Mouse (Mus musculus): ENCODE data around the gene B230217C12Rik. TPM values are rescaled to one million over a fixed set of nuclear protein-coding genes. Genes with fewer than 3 reads are reported as not detected.

The B230217C12Rik gene
- 28.9 and 29.2 TPM in 2 replicates for polyA plus RNA-seq (2015; fragmentation: Nextera tagmentation; extraction: Ambion mirVana)

DNA sequence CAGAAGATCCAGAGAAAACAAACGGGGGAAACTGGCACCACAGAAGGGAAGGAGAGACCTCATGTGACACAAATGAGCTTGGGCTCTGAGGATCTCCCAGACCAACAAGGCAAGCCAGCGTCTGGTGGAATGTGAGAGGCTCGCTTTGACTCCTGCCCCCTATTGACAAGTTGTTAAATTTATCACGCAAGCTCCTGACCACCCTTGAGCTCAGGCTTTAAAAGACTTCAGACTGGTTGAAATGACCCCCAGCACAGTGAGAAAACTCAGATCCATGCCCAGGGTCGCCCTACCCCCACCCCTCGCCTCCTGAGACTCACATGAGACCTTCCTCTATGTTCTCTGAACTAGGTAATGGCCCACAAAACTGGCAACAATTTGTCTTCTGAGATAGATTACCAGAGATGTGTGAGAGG is at the start of gene B230217C12Rik:
Gene B230217C12Rik (plus strand): TSS at position 242 of the 416 bp plus-strand sequence.
- peak within 1 kb of the TSS; percentile 97 for H3K27ac ChIP-seq
- peak within 1 kb of the TSS; percentile 83 for H3K9ac ChIP-seq
- peaks cover 25% of the 10 kb centered on the region for H3K36me3 ChIP-seq
- H3K4me3 ChIP-seq = peak within 1 kb of the TSS; percentile 60
- peak within 1 kb of the TSS; percentile 62 for H3K4me2 ChIP-seq
- under 1% methylated on average over 6 of the region's 6 CpGs for WGBS
- no peaks in the 10 kb centered on the region for H3K9me3 ChIP-seq
- no peaks in the 10 kb centered on the region for H3K27me3 ChIP-seq
- H3K4me1 ChIP-seq (replicated peaks) = peaks cover 24% of the 10 kb centered on the region
- peak; percentile 70 for ATAC-seq (ENCODE audit: low FRiP score)

DNA sequence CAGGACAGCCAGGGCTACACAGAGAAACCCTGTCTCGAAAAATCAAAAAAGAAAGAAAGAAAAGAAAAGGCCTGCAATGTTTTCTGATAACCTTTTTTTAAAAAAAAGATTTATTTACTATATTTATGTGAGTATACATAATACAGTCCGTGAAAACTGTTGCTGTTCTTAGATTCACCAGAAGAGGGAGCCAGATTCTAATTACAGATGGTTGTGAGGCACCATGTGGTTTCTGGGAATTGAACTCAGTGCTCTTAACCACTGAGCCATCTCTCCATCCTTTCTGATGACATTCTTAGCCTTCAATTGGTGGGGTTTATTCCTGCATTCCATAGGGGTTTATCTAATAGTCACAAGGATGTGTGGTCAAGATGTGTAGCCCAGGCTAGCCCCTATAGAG is 47.4 kb upstream of the B230217C12Rik start:
- no peaks in the 10 kb centered on the region for H3K27me3 ChIP-seq
- no peak for ATAC-seq (ENCODE audit: low FRiP score)
- no peak overlapping the region for H3K4me3 ChIP-seq
- no peaks in the 10 kb centered on the region for H3K36me3 ChIP-seq
- H3K4me2 ChIP-seq = no peak overlapping the region
- H3K9me3 ChIP-seq = no peaks in the 10 kb centered on the region
- 9% methylated on average over 2 of the region's 2 CpGs for WGBS
- no peak overlapping the region for H3K27ac ChIP-seq
- H3K9ac ChIP-seq = no peak overlapping the region
- peaks cover 4% of the 10 kb centered on the region; the same call in 1 of the 2 replicates for H3K4me1 ChIP-seq (replicated peaks)

DNA sequence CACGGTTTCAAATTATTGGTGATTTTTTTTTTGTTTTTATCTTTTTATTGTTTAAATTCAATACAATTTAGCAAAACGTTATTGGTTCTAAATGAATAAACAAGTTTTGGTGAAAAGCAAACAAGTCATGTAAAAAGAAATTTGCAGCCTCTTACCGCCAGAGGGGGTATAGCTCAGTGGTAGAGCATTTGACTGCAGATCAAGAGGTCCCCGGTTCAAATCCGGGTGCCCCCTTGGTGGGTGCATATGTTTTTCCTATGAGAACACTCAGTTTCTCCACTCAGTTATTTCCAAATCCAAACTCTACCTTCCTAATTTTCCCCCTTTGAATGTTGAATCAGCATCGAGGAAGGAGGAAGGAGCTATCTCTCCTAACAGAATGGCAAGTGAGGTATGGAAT is 43.7 kb upstream of the B230217C12Rik start:
- Histone ChIP-seq H3K36me3 (no peaks in the 10 kb centered on the region), H3K27me3 (no peaks in the 10 kb centered on the region), H3K4me2 (no peak overlapping the region), H3K9me3 (no peaks in the 10 kb centered on the region), H3K4me3 (no peak overlapping the region), H3K9ac (no peak overlapping the region), H3K4me1 (replicated peaks) (peaks cover 18% of the 10 kb centered on the region), H3K27ac (no peak overlapping the region)
- 6% methylated on average over 6 of the region's 6 CpGs for WGBS
- no peak for ATAC-seq (ENCODE audit: low FRiP score)

DNA sequence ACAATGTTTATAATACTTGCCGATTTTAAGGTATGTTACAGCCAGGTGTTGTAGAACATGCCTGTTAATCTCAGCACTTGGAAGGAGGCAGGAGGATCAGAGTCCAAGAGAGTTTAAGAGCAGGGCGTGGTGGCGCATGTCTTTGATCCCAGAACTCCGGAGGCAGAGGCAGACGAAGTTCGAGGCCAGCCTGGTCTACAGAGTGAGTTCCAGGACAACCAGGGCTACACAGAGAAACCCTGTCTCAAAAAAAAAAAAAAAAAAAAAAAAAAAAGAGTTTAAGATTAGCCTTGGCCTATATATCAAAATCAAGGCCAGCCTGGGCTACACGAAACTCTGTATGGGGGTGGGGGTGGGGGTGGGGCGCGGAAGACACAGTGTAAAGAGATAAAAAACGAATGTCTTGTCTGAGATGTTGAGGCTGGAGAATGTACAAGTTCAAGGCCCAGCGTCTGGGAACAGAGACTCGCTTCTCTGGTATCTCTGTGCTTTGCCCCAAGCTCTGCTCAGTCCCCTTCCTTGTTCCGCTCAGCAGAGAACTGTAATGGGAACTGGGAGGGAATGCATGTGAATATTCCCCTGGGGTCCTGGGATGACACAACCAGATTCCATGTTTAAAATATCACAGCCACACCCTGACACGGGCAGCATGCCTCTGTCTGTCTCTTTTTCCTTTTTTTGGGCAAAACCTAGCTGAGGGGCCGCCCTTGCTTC is 43.1 kb upstream of the B230217C12Rik start:
- no peak for ATAC-seq (ENCODE audit: low FRiP score)
- H3K9me3 ChIP-seq = no peaks in the 10 kb centered on the region
- 63% methylated on average over 15 of the region's 15 CpGs for WGBS
- H3K4me2 ChIP-seq = no peak overlapping the region; the same call in 1 of the 2 replicates
- no peaks in the 10 kb centered on the region for H3K27me3 ChIP-seq
- H3K4me3 ChIP-seq = no peak overlapping the region
- no peaks in the 10 kb centered on the region for H3K36me3 ChIP-seq
- H3K9ac ChIP-seq = no peak overlapping the region
- H3K4me1 ChIP-seq (replicated peaks) = peaks cover 24% of the 10 kb centered on the region
- peak overlapping the region; percentile 98; the same call in 1 of the 2 replicates for H3K27ac ChIP-seq

DNA sequence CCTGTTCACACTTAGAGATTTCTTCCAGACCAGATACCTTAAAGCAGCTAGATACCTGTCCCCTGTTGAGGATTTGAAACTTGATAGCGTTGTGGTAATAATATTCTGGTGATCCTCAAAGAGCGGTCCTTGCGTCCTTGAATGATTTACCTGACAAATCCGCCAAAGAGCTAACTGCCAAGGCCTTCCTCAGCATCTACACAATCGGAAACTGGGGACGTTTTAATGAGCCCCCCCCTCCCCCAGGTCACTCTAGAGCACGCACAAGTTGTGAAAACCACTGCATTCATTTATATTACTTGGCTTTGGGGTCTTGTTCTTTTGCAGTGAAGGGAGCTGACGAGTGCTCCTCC is 42.5 kb upstream of the B230217C12Rik start:
- Histone ChIP-seq H3K36me3 (no peaks in the 10 kb centered on the region), H3K27ac (peak overlapping the region; percentile 98; the same call in 1 of the 2 replicates), H3K9ac (no peak overlapping the region), H3K27me3 (no peaks in the 10 kb centered on the region), H3K4me2 (peak overlapping the region; percentile 87), H3K4me3 (peak overlapping the region; percentile 91), H3K9me3 (no peaks in the 10 kb centered on the region), H3K4me1 (replicated peaks) (peaks cover 27% of the 10 kb centered on the region)
- ATAC-seq (ENCODE audit: low FRiP score) = no peak
- 34% methylated on average over 8 of the region's 8 CpGs for WGBS

DNA sequence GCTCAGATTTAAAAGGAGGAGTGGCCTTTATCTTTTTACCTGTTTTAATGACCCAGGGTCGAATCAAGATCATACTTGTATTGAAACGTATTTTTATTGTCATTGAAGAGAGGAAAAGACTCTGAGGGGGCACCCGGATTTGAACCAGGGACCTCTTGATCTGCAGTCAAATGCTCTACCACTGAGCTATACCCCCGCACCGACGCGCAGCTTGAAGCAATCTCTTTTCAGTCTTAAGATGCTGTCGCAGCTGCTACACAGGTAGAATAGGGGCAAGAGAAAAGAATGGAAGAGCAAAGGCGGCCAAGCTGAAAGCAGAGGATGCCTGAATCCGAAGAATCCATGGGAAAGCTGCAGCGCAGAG is 41.8 kb upstream of the B230217C12Rik start, which contains the start of gene Lasp1:
Gene Lasp1 (plus strand): TSS at position 219 of the 364 bp plus-strand sequence.
- Histone ChIP-seq H3K4me3 (peak within 1 kb of the TSS; percentile 91), H3K36me3 (no peaks in the 10 kb centered on the region), H3K9me3 (no peaks in the 10 kb centered on the region), H3K4me2 (peak within 1 kb of the TSS; percentile 87), H3K27me3 (no peaks in the 10 kb centered on the region), H3K4me1 (replicated peaks) (peaks cover 30% of the 10 kb centered on the region), H3K9ac (peak within 1 kb of the TSS; percentile 95), H3K27ac (peak within 1 kb of the TSS; percentile 98)
- 1% methylated on average over 11 of the region's 11 CpGs for WGBS
- peak; percentile 65 for ATAC-seq (ENCODE audit: low FRiP score)

DNA sequence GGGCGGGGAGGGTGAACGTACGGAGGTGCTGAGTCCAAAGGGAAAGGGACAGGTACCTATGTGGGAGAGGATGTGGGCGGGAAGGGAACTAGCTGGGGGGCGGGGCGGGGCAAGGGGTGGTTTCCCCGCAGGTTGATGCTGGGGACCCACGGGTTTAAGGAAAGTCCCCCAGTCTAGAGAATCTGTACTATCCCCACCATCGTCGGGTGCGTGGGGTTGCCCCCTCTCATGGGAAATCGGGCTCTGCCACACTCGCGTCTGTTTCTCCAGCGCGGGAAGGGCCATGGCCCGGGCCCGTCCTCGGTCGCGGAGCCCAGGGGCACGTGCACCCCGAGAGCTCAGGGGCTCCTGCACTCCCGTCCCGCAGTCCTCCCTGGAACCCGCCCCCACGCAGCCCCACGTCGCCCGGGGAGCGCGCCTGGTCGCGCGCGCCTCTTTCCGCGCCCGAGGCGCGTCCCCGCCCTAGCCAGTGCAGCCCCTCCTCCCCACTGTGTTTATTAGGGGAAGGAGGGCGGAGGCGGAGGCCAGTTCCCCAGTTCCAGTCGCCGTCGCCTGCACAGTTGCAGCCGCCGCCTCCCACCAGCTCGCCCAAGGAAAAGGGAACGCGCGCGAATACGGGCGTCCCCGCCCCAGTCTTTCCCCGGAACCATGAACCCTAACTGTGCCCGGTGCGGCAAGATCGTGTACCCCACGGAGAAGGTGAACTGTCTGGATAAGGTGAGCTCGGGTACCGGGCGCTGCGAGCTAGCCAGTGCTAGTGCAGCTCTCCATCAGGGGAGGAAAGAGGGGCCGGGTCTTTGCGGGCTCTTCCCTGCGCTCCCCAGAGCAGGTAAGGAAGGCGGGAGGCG is 41.2 kb upstream of the B230217C12Rik start:
- Histone ChIP-seq H3K9ac (peak overlapping the region; percentile 95), H3K27me3 (no peaks in the 10 kb centered on the region), H3K36me3 (no peaks in the 10 kb centered on the region), H3K9me3 (no peaks in the 10 kb centered on the region), H3K4me2 (peak overlapping the region; percentile 87), H3K4me1 (replicated peaks) (peaks cover 36% of the 10 kb centered on the region), H3K4me3 (peak overlapping the region; percentile 91), H3K27ac (peak overlapping the region; percentile 98)
- under 1% methylated on average over 65 of the region's 71 CpGs for WGBS
- peak; percentile 87 for ATAC-seq (ENCODE audit: low FRiP score)

DNA sequence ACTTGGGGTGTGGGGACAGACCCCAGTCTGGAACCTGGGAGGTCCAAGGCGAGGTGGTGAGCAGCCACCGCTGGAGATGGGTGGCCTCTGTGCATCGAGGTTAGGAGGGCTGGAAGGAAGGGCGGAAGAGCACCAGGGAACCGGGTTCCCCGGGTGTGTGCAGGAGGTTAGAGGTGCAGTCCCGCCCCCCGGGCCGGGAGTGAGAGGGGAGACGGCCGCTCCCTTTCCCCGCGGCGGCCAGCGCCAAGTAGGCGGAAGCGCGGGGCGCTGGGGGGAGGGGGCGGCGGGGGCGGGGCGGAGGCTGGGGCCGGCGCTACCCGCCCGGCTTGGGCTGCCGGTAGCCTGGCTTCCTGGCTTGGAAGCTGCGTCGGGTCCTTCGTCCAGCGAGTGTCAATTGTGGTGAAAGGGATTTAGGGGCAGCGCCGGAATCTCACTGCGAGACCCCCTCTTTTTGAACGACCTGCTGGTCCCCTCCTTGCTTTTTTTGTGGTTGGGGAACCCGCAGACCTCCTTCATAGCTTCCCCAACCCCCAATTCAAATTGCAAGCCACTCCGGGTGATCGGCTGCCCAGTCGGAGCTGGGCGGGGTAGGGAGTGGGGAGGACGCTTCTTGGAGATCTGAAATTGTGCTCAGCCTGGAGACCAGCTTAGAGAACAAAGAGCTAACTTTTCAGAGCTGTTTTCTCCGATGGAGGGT is 40.4 kb upstream of the B230217C12Rik start:
- H3K27ac ChIP-seq = peak overlapping the region; percentile 98
- no peaks in the 10 kb centered on the region for H3K36me3 ChIP-seq
- H3K9ac ChIP-seq = peak overlapping the region; percentile 95
- ATAC-seq (ENCODE audit: low FRiP score) = peak; percentile 63
- peaks cover 44% of the 10 kb centered on the region for H3K4me1 ChIP-seq (replicated peaks)
- no peaks in the 10 kb centered on the region for H3K27me3 ChIP-seq
- peak overlapping the region; percentile 91 for H3K4me3 ChIP-seq
- no peaks in the 10 kb centered on the region for H3K9me3 ChIP-seq
- H3K4me2 ChIP-seq = peak overlapping the region; percentile 87
- under 1% methylated on average over 27 of the region's 43 CpGs for WGBS

DNA sequence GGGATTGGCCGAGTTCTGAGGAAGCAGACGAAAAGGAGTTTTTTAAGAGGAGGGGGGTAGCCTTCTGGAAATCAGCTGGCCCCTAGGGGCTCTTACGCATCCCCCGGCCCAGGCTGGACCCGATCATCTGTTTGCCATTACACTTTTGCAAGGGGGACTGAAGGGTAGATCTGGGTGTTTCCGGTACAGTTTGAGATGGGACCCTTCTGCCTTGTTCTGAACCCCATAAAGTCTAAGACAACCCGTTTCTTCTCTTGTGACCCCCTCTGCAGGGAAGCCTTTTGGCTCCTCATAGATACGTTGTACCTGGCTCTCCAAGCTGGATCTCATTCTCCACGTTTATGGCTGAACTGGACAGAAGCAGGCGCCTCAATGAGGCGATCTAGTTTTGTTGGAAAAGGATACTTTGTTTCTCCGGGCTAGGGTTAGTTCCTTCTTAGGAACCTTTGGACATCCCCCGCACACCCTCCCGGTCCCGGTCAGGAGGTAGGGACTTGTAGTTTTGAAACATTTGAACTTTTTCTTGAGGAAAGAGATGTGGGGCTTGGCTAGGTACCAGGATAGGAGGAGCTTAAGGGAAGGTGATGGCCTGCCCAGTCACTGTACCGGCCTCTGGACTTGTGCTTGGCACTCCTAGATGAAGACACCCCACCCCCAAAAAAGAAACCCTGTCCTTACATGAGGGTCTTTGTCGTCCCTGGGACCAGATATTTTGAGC is 39.7 kb upstream of the B230217C12Rik start:
- Histone ChIP-seq H3K4me1 (replicated peaks) (peaks cover 51% of the 10 kb centered on the region), H3K27ac (peak overlapping the region; percentile 98), H3K9ac (peak overlapping the region; percentile 95), H3K27me3 (no peaks in the 10 kb centered on the region), H3K36me3 (no peaks in the 10 kb centered on the region), H3K9me3 (no peaks in the 10 kb centered on the region), H3K4me2 (peak overlapping the region; percentile 87), H3K4me3 (peak overlapping the region; percentile 91)
- WGBS = 7% methylated on average over 17 of the region's 17 CpGs
- ATAC-seq (ENCODE audit: low FRiP score) = no peak

DNA sequence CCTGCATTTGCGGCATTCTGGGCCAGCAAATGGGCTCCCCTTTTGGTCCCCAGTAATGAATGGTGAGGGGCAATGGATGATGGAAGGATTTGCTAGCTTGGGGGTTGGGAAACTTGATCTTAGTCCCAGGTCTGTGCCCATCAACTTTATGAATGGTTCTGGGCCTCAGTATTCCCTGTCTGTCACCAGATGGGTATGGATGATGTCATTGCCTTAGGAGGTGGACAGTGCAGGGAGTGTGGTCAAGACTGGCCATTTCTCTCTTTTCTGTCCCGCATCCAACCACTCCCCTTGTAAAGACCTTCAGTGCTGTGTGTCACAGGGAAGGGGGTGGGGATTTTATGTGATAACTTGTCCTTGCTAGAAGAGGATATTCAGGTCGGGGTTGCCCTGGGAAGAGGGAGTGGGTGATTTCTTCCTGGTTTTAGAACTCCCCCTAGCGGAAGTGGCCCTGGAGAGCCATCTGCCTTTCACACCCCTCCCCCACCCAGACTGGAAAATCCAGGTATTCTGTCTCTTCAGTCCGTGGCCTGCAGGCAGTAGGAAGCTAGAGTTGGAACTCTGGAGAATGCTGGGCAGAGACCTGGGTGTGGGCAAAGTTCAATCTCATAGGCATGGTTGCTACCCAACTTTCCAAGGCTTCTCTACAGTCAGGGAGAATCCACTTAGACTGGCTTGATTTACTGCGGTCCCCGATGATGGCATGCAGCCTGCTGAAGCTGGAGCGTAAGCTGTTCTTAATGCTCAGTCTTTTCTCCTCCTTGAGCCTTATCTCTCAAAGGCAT is 39.0 kb upstream of the B230217C12Rik start:
- 31% methylated on average over 8 of the region's 8 CpGs for WGBS

DNA sequence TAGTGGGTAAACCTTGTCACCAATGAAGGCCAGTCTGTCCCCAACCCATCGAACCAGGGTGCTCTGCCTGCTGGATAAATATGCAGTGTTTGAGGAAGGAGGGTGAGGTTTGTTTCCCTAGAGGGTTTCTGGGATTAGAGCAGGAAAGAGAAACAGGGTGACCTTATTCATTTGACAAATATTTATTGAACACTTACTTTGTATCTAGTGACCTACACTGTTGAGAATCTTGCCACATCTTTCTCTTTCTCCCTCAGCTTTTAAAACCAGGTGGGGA is 38.4 kb upstream of the B230217C12Rik start:
- Histone ChIP-seq H3K9me3 (no peaks in the 10 kb centered on the region), H3K36me3 (peaks cover 4% of the 10 kb centered on the region), H3K9ac (peak overlapping the region; percentile 95), H3K27me3 (no peaks in the 10 kb centered on the region), H3K4me1 (replicated peaks) (peaks cover 64% of the 10 kb centered on the region), H3K4me3 (peak overlapping the region; percentile 91), H3K27ac (0 out of 2 replicates have a peak overlapping the region, but pooled peaks have one; percentile 98), H3K4me2 (peak overlapping the region; percentile 87)
- no peak for ATAC-seq (ENCODE audit: low FRiP score)
- WGBS = 54% methylated on average over 1 of the region's 1 CpGs

More for the DNA sequence above, 39.0 kb upstream of the B230217C12Rik start:
- ATAC-seq (ENCODE audit: low FRiP score) = no peak
- H3K4me2 ChIP-seq = peak overlapping the region; percentile 87
- no peaks in the 10 kb centered on the region; the same call in 1 of the 2 replicates for H3K36me3 ChIP-seq
- no peaks in the 10 kb centered on the region for H3K9me3 ChIP-seq
- peaks cover 58% of the 10 kb centered on the region for H3K4me1 ChIP-seq (replicated peaks)
- peak overlapping the region; percentile 95 for H3K9ac ChIP-seq
- no peaks in the 10 kb centered on the region for H3K27me3 ChIP-seq
- H3K27ac ChIP-seq = peak overlapping the region; percentile 98
- H3K4me3 ChIP-seq = peak overlapping the region; percentile 91
